Mouse (Mus musculus) induced T-regulatory cell, adult 2 months (primary cell): ENCODE measurements around the gene Slc12a9.

Experiments
- DNase-seq: peaks from one replicate; pipeline ENCODE4 v3.0.0-alpha.2; 2012; ENCODE audit warnings: low read depth

Slc12a9 gene

GRCm38 (mm10) chr5:137307071-137307912, 26.1 kb downstream of the Slc12a9 start, which contains the start of gene Srrt:
Gene Srrt (minus strand): TSS chr5:137307674.
- DNase-seq = peak; percentile 97

- peak; percentile 61 for DNase-seq
Measured at GRCm38 (mm10) chr5:137306439-137307005, 26.9 kb downstream of the Slc12a9 start.

- DNase-seq = peak; percentile 49
Measured at GRCm38 (mm10) chr5:137305822-137306221, 27.6 kb downstream of the Slc12a9 start.

- DNase-seq = no peak
Measured at GRCm38 (mm10) chr5:137304816-137305215, 28.6 kb downstream of the Slc12a9 start.

GRCm38 (mm10) chr5:137304165-137304564, 29.2 kb downstream of the Slc12a9 start:
- DNase-seq = no peak

- no peak for DNase-seq
Measured at GRCm38 (mm10) chr5:137303609-137304008, 29.8 kb downstream of the Slc12a9 start.

GRCm38 (mm10) chr5:137301253-137301652, 32.1 kb downstream of the Slc12a9 start:
- no peak for DNase-seq

GRCm38 (mm10) chr5:137299240-137299639, 34.2 kb downstream of the Slc12a9 start:
- no peak for DNase-seq

- no peak for DNase-seq
Measured at GRCm38 (mm10) chr5:137297126-137297525, 36.3 kb downstream of the Slc12a9 start.

- DNase-seq = no peak
Measured at GRCm38 (mm10) chr5:137295712-137296111, 37.7 kb downstream of the Slc12a9 start.

- no peak for DNase-seq
Measured at GRCm38 (mm10) chr5:137295296-137295695, 38.1 kb downstream of the Slc12a9 start.

GRCm38 (mm10) chr5:137294744-137295093, 38.7 kb downstream of the Slc12a9 start:
- DNase-seq = no peak

- DNase-seq = peak; percentile 96
Measured at GRCm38 (mm10) chr5:137293839-137294743, 39.3 kb downstream of the Slc12a9 start, which contains the start of gene Ufsp1. Gene Ufsp1 (plus strand): TSS chr5:137294629.

- DNase-seq = peak; percentile 84
Measured at GRCm38 (mm10) chr5:137293282-137293681, 40.1 kb downstream of the Slc12a9 start.

GRCm38 (mm10) chr5:137291381-137291926, 41.9 kb downstream of the Slc12a9 start:
- DNase-seq = no peak

GRCm38 (mm10) chr5:137290677-137291076, 42.7 kb downstream of the Slc12a9 start:
- peak; percentile 66 for DNase-seq

GRCm38 (mm10) chr5:137289591-137290365, 43.6 kb downstream of the Slc12a9 start:
- DNase-seq = no peak

- peak; percentile 52 for DNase-seq
Measured at GRCm38 (mm10) chr5:137288999-137289470, 44.4 kb downstream of the Slc12a9 start.

- no peak for DNase-seq
Measured at GRCm38 (mm10) chr5:137287953-137288743, 45.2 kb downstream of the Slc12a9 start.
